Mouse (Mus musculus): Measurements from ENCODE around the gene Plekhg5.

GRCm38 (mm10) chr4:152125161-152126025 lies 53.1 kb downstream of the Plekhg5 start:
- TF ChIP-seq CTCF (IDR thresholded peaks at IDR 0.05; ENCODE audit: insufficient read depth, low read length) (no peak), POLR2A (IDR thresholded peaks at IDR 0.05; ENCODE audit: borderline replicate concordance, extremely low read depth, low read depth, low read length) (no peak)
